Mouse (Mus musculus) liver, embryonic 12.5 days (tissue): ENCODE data around the gene Tmpo. TPM values are rescaled to one million over a fixed set of nuclear protein-coding genes. Genes with fewer than 3 reads are reported as not detected.
A peak's percentile ranks its signal among the peaks of the same experiment; 100 is the strongest.

ENCODE experiments used
- ATAC-seq: fragments of 200-750 bp; cut with Nextera tagmentation; 2 replicates; pipeline ENCODE4 v1.8.0; 2017; ENCODE audit warnings: moderate number of reproducible peaks, mild to moderate bottlenecking, moderate library complexity
- H3K27ac ChIP-seq: fragments of 300-500 bp; sonication (generic); 2 replicates; pipeline ENCODE4 v1.5.1; 2016; ENCODE audit warnings: mild to moderate bottlenecking
- H3K27me3 ChIP-seq: fragments of 300-500 bp; sonication (generic); replicated peaks from 2 replicates; pipeline ENCODE4 v1.6.1; 2016; ENCODE audit warnings: mild to moderate bottlenecking, moderate library complexity
- H3K36me3 ChIP-seq: fragments of 300-500 bp; sonication (generic); 2 replicates; pipeline ENCODE4 v1.6.1; 2016; ENCODE audit warnings: mild to moderate bottlenecking, moderate library complexity
- H3K4me1 ChIP-seq: fragments of 300-500 bp; sonication (generic); 2 replicates; pipeline ENCODE4 v1.6.1; 2016
- H3K4me2 ChIP-seq: fragments of 300-500 bp; sonication (generic); 2 replicates; pipeline ENCODE4 v1.6.1; 2016; ENCODE audit warnings: mild to moderate bottlenecking, moderate library complexity
- H3K4me3 ChIP-seq: fragments of 300-500 bp; sonication (generic); 2 replicates; pipeline ENCODE4 v1.5.1; 2016; ENCODE audit warnings: mild to moderate bottlenecking, moderate library complexity
- H3K9ac ChIP-seq: fragments of 300-500 bp; sonication (generic); 2 replicates; pipeline ENCODE4 v1.6.1; 2016; ENCODE audit warnings: mild to moderate bottlenecking, moderate library complexity
- H3K9me3 ChIP-seq: fragments of 300-500 bp; sonication (generic); replicated peaks from 2 replicates; pipeline ENCODE4 v1.6.1; 2016; ENCODE audit warnings: mild to moderate bottlenecking, moderate library complexity
- WGBS: fragments of 180-500 bp; shearing (Covaris S2); methylation state at CpG from one replicate; pipeline ENCODE4 v1.1.7; 2016; ENCODE audit not compliant: insufficient replicate concordance; 5-methylcytosine and 5-hydroxymethylcytosine counted together
- polyA plus RNA-seq: library from polyadenylated mRNA; unstranded; fragments of >200 nt; fragmentation: Nextera tagmentation; extraction: Ambion mirVana; gene quantifications from 2 replicates; pipeline ENCODE4 v1.2.1, GENCODE M21; 2016

Gene Tmpo
- polyA plus RNA-seq, 1 experiment from 2014 or later, result 215 TPM

DNA sequence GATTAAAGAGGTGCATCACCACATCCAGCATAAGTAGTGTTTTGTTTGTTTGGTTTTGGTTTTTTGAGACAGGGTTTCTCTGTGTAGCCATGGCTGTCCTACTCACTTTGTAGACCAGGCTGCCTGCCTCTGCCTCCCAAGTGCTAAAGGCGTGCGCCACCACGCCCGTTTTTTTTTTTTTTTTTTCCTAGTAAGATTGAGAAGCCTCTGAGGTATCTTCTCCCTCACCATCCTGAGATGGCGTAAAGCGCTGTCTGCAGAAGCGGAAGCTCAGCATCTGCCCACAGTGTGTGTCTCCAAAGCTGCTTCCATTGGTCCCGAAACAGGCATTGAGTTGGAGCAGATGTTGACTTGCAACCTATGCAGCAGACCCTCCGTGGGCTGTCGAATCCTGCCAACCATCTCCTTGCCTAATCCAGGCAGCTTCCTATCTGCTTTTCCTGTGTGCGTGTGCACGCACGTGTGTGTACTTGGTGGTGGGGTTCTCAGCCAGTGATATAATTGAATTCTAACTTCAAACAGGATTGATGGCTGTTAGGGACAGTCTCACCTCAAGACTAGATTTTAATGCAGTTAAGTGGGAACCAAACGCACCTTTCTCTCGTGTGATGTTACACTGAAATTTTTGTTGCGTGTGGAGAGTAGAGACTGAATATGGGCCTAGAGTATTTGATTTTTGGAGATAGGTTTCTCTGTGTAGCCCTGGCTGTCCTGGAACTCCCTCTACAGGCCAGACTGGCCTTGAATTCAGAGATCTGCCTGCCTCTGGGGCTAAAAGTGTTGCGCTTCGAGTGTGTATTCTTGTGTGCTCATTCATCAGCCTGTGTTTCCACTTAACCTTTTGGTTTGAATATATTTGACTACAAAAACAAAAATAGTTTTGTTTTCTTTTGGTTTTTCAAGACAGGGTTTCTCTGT, 37.5 kb downstream of the Tmpo start:
- Histone ChIP-seq H3K9ac (no peak overlapping the region), H3K9me3 (no peaks in the 10 kb centered on the region), H3K4me3 (no peak overlapping the region), H3K36me3 (peaks cover 37% of the 10 kb centered on the region), H3K27ac (0 out of 2 replicates have a peak overlapping the region, but pooled peaks have one; percentile 6), H3K4me2 (no peak overlapping the region), H3K4me1 (peaks cover 22% of the 10 kb centered on the region), H3K27me3 (no peaks in the 10 kb centered on the region)
- WGBS, result 45% methylated on average over 18 of the region's 18 CpGs
- ATAC-seq, result 0 out of 2 replicates have a peak, but pooled peaks have one; percentile 8

DNA sequence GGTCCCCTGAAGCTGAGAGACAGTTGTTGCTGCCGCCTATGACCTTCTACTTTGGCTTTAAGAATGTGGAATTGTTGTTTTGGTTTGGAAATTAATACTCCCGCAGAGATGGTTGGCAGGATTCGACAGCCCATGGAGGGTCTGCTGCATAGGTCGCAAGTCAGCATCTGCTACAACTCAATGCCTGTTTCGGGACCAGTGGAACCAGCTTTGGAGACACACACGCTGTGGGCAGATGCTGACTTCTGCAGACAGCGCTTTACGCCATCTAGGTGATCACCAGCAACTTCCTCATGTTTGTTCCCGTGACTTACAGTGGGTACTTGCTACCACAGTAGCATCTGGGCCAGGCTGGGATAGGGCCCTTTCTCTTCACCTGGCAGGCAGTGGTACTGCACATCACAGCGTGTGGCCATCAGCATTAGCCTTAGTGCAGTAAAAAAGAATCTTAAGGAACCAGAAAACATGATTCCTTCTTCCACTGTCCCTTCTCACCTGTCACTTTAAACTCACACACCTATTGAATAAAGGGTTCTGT, 38.4 kb downstream of the Tmpo start:
- Histone ChIP-seq H3K9me3 (no peaks in the 10 kb centered on the region), H3K9ac (no peak overlapping the region), H3K4me1 (peaks cover 26% of the 10 kb centered on the region), H3K4me3 (no peak overlapping the region), H3K27ac (no peak overlapping the region), H3K27me3 (no peaks in the 10 kb centered on the region), H3K4me2 (no peak overlapping the region), H3K36me3 (peaks cover 30% of the 10 kb centered on the region)
- 71% methylated on average over 10 of the region's 10 CpGs for WGBS
- no peak for ATAC-seq

DNA sequence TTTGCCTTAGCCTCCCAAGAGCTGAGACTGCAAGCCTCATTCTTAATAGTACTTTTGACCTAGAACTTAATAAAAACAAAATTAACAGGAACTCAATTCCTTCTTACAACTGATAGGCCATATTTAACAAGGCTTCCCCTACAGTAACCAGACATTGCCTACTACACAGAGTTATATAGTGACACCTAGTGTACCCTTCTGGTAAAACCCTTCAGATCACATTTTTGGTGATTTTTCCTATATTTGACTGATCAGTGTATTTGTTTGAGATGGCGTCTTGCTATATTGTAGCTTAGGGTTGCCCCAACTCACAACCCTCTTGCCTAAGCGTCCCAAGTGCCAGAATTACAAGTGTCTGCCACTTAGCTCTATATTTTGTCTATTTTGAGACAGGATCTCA, 39.6 kb downstream of the Tmpo start:
- Histone ChIP-seq H3K4me1 (peaks cover 26% of the 10 kb centered on the region), H3K9ac (no peak overlapping the region), H3K4me3 (no peak overlapping the region), H3K4me2 (no peak overlapping the region), H3K9me3 (no peaks in the 10 kb centered on the region), H3K27ac (no peak overlapping the region), H3K27me3 (no peaks in the 10 kb centered on the region), H3K36me3 (peaks cover 19% of the 10 kb centered on the region)
- 19% methylated on average over 2 of the region's 2 CpGs for WGBS
- ATAC-seq, result no peak

DNA sequence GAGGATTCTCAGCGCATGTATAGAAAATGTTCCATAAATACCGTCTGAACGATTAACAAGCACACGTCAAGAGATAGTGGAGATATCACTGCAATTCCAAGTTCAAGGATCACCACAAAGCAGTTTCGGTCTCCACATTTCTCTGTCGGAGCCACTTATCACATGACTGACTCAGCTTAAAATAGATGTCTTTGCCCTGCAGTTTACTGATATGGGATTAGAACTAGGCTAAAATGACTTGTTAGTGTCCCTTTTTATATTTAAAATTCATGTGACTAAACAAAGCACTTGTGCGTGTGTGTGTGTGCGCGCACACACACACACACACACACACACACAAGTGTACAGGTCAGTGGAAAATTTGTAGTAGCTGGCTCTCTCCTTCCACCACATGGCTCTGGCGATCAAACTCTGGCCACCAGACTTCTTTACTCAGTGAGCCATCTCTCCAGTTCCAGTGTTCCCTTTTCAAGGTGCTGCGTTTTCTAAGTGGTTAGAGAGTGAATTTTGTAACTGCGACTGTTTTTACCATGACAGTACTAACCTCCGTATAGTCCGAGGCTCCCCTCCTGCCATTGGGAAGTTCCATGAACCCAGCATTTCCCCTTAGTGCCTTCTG, 41.9 kb downstream of the Tmpo start:
- no peak overlapping the region for H3K27ac ChIP-seq

DNA sequence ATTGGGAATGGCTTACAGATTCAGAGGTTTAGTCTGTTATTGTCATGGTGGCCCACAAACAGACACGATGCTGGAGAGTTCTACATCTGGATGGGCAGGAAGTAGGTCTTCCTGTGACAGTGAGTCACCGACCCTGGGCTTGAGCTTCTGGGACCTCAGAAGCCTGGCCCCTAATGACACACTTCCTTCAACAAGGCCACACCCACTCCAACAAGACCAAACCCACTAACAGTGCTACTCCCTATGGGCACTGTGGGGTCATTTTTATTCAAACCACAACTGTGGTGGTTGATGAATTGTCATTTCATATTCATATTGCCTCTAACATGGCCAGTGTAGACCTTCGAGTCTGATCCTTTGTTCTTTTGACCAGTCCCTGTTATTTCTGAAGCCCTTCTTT, 42.8 kb downstream of the Tmpo start:
- Histone ChIP-seq H3K27me3 (no peaks in the 10 kb centered on the region), H3K36me3 (no peaks in the 10 kb centered on the region), H3K9me3 (no peaks in the 10 kb centered on the region), H3K4me3 (no peak overlapping the region), H3K9ac (no peak overlapping the region), H3K27ac (no peak overlapping the region), H3K4me2 (no peak overlapping the region), H3K4me1 (peaks cover 20% of the 10 kb centered on the region)
- ATAC-seq, result peak; percentile 57
- 44% methylated on average over 3 of the region's 3 CpGs for WGBS

More for the DNA sequence above, 41.9 kb downstream of the Tmpo start:
- Histone ChIP-seq H3K36me3 (no peaks in the 10 kb centered on the region), H3K9ac (0 out of 2 replicates have a peak overlapping the region, but pooled peaks have one; percentile 22), H3K4me2 (peak overlapping the region; percentile 27), H3K9me3 (no peaks in the 10 kb centered on the region), H3K27me3 (no peaks in the 10 kb centered on the region), H3K4me3 (no peak overlapping the region), H3K4me1 (peaks cover 26% of the 10 kb centered on the region)
- WGBS, result 58% methylated on average over 14 of the region's 14 CpGs
- ATAC-seq, result no peak; the same call in 1 of the 2 replicates

DNA sequence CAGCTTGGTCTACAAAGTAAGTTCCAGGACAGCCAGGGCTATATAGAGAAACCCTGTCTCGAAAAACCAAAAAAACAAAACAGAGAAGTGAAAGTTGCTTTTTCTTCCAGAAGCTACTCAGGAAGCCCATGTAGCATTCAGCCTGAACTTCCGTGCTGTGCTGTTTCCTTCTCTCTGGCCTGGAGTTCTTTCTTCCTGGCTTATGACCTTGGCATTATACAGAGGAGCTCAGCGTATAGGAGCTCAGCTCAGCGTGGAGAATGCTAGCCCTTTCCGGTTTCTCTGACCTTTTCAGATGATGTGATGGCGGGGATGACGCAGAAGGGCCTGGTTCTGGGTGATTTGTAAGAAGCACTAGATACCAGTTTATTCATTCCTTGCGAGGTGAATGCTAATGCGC, 43.7 kb downstream of the Tmpo start:
- H3K4me1 ChIP-seq, result peaks cover 16% of the 10 kb centered on the region
- H3K36me3 ChIP-seq, result no peaks in the 10 kb centered on the region
- H3K9me3 ChIP-seq, result no peaks in the 10 kb centered on the region
- H3K27me3 ChIP-seq, result no peaks in the 10 kb centered on the region
- WGBS, result 66% methylated on average over 9 of the region's 9 CpGs
- no peak overlapping the region for H3K27ac ChIP-seq
- no peak overlapping the region for H3K4me2 ChIP-seq
- no peak; the same call in 1 of the 2 replicates for ATAC-seq
- H3K4me3 ChIP-seq, result no peak overlapping the region
- H3K9ac ChIP-seq, result no peak overlapping the region

DNA sequence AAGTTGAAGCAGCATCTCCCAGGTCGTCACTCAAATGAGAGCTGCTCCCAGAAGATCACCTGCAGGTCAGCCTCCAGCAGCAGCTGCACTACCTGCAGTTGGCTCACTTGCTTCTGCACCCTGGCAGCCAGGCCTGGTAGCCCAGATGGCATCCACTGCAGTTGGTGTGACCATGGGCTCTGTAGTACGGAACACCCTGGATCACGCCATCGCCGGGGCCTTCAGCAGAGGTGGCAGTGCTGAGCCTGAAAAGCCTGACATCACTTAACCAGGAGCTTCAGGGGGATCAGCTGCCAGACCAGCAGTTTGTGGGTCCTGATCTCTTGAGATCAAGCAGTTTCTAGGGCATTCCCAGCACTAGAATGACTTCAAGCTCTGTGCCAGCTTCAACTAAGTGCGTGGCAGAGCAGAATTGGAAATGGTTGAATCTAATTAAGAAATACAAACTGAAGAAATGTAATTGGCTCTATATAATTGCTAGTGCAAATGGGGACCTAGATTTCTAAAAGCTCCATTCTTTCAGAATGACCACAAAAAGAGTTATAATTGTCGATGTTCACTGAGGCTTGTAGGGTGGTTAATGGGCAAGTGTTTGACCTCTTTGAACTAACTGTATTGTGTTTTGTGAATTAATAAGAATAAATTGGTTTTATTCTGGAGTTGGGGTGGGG, 45.7 kb downstream of the Tmpo start:
- Histone ChIP-seq H3K4me2 (no peak overlapping the region), H3K4me3 (no peak overlapping the region), H3K9ac (no peak overlapping the region), H3K27ac (no peak overlapping the region), H3K27me3 (no peaks in the 10 kb centered on the region), H3K9me3 (no peaks in the 10 kb centered on the region), H3K4me1 (peaks cover 16% of the 10 kb centered on the region), H3K36me3 (no peaks in the 10 kb centered on the region)
- WGBS, result 82% methylated on average over 7 of the region's 7 CpGs
- ATAC-seq, result no peak

DNA sequence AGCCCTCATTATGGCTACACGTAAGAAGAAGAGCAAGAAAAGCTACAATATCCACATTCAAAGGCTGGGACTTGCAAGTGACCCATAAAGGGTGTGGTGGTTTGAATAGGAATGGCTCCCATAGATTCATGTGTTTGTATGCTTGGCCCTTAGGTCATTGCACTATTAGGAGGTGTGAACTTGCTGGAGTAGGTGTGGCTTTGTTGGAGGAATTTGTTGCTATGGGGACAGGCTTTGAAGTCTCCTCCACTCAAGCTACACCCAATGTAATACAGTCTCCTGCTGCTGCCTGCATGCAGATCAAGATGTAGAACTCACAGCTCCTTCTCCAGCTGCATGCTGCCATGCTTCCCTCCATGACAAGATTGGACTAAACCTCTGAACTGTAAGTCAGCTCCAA, 49.5 kb downstream of the Tmpo start:
- Histone ChIP-seq H3K36me3 (no peaks in the 10 kb centered on the region), H3K27ac (no peak overlapping the region), H3K4me2 (no peak overlapping the region), H3K4me3 (no peak overlapping the region), H3K4me1 (peaks cover 12% of the 10 kb centered on the region), H3K9ac (no peak overlapping the region), H3K9me3 (no peaks in the 10 kb centered on the region), H3K27me3 (no peaks in the 10 kb centered on the region)
- no peak for ATAC-seq
- WGBS, result 79% methylated on average over 1 of the region's 1 CpGs

DNA sequence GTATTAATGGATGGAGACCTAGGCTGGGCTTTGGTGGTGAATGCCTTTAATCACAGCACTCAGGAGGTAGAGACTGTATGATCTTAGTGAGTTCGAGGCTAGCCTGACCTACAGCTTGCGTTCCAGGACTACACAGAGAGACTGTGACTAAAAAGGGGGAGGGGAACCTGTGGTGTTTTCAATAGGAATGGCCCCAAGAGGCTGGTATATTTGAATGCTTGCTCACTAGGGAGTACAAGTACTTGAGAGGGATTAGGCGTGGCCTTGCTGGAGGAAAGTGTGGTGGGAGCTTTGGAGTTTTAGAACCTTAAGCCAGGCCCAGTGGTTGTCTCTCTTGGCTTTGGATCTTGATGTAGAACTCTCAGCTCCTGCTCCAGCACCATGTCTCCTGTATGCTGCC, 50.3 kb downstream of the Tmpo start:
- no peak overlapping the region for H3K4me3 ChIP-seq
- H3K27me3 ChIP-seq, result no peaks in the 10 kb centered on the region
- H3K4me1 ChIP-seq, result peaks cover 13% of the 10 kb centered on the region
- H3K4me2 ChIP-seq, result no peak overlapping the region
- WGBS, result 71% methylated on average over 3 of the region's 3 CpGs
- H3K27ac ChIP-seq, result no peak overlapping the region
- H3K9me3 ChIP-seq, result no peaks in the 10 kb centered on the region
- H3K36me3 ChIP-seq, result no peaks in the 10 kb centered on the region
- no peak for ATAC-seq
- H3K9ac ChIP-seq, result no peak overlapping the region

DNA sequence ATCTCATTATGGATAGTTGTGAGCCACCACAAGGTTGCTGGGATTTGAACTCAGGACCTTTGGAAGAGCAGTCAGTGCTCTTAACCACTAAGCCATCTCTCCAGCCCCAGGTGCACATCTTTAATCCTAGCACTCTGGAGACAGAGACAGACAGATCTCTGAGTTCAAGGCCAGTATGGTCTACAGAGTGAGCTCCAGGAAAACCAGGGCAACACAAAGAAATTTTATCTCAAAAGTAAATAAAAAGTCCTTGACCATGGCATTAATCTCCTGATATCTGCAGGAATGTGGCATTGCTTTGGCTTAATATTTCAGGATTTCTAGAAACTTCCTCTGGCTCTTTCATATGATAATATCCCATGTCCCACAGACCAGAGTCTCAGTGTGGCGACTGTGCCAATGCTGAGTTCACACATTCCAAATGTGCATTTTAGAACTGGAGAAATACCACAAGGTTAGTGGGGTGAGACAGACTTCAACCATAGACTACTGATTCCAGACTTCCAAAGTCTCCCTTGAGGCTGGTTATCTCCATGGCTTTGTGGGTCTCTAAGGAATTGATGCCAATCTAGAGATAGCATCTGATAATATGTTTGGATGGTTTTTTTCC, 52.5 kb downstream of the Tmpo start:
- no peak overlapping the region for H3K9ac ChIP-seq
- 77% methylated on average over 1 of the region's 1 CpGs for WGBS
- H3K36me3 ChIP-seq, result no peaks in the 10 kb centered on the region
- H3K27me3 ChIP-seq, result no peaks in the 10 kb centered on the region
- no peak overlapping the region for H3K4me2 ChIP-seq
- no peak overlapping the region for H3K27ac ChIP-seq
- no peak for ATAC-seq
- no peak overlapping the region for H3K4me3 ChIP-seq
- no peaks in the 10 kb centered on the region for H3K9me3 ChIP-seq
- H3K4me1 ChIP-seq, result peaks cover 19% of the 10 kb centered on the region

DNA sequence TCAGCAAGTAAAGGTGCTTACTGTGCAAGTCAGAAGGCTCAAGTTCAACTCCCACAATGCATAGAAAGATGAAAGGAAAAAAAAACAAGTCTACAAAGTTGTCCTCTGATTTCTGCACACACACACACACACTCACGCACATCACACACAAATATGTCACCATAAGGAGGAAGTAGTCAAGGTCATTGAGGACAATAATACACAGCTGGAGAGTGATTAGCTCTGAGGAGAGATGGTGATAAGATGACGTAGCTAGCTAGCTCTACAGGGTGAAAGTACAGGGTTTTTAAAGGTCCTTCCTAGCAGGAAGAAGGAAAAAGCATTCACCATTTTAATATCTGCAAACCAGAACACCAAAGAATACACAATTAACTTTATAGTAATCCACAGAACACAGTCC, 53.7 kb downstream of the Tmpo start:
- Histone ChIP-seq H3K4me2 (no peak overlapping the region), H3K36me3 (peaks cover 1% of the 10 kb centered on the region; the same call in 1 of the 2 replicates), H3K4me3 (no peak overlapping the region), H3K9ac (no peak overlapping the region), H3K4me1 (peaks cover 24% of the 10 kb centered on the region), H3K27me3 (no peaks in the 10 kb centered on the region), H3K27ac (peak overlapping the region; percentile 30; the same call in 1 of the 2 replicates), H3K9me3 (no peaks in the 10 kb centered on the region)
- ATAC-seq, result no peak
- WGBS, result 32% methylated on average over 2 of the region's 2 CpGs
